Comparison of ENCODE assay signal across 8 mouse cellular contexts in genomic region chr11:120990126-120990781, GRCm38 (mm10). TPM values are rescaled to one million over a fixed set of nuclear protein-coding genes. Genes with fewer than 3 reads are reported as not detected.
DNase-seq lines count a peak whose midpoint lies in the region; ATAC-seq and TF ChIP-seq lines count a peak whose summit lies in the region.

No protein-coding gene starts in this region.

- peaks cover 20% of the 10 kb centered on the region for H3K4me1 ChIP-seq in lung, postnatal 0 days (ENCODE audit: insufficient read depth, low read depth, low read length)
- peaks cover 22% of the 10 kb centered on the region for H3K4me1 ChIP-seq in olfactory bulb, adult 2 months (ENCODE audit: control insufficient read depth, insufficient read depth, low read length)

- TF ChIP-seq CTCF in C2C12 (IDR thresholded peaks at IDR 0.05; ENCODE audit: control insufficient read depth, insufficient read depth, insufficient read length): no peak
- no peak for TF ChIP-seq CTCF in lung, postnatal 0 days (IDR thresholded peaks at IDR 0.05)
- TF ChIP-seq CTCF in olfactory bulb, adult 2 months (IDR thresholded peaks at IDR 0.05; ENCODE audit: insufficient read depth, low read depth, low read length): no peak

- H3K27ac ChIP-seq in lung, postnatal 0 days (ENCODE audit: low read length): peak overlapping the region; percentile 99
- peak overlapping the region; percentile 19; the same call in 1 of the 2 replicates for H3K27ac ChIP-seq in olfactory bulb, adult 2 months (ENCODE audit: insufficient read depth, low read depth, low read length)

- DNase-seq in R1 (ENCODE audit: low read depth, low spot score): peak; percentile 66
- peak; percentile 63 for DNase-seq in embryo, embryonic 10 days (ENCODE audit: low spot score)
- peak; percentile 66 to 68 for DNase-seq in heart, adult 18-20 months
- peak; percentile 43 to 51 for DNase-seq in kidney, adult 8-10 months
- peak; percentile 77 for DNase-seq in lung, postnatal 0 days (ENCODE audit: low spot score)
- DNase-seq in c-Kit-positive CD71-positive TER-119-positive erythroid progenitor cells, embryonic 14.5 days (ENCODE audit: low spot score): no peak

- peak; percentile 58 for ATAC-seq in lung, postnatal 0 days

- no peaks in the 10 kb centered on the region for H3K27me3 ChIP-seq in C2C12 (ENCODE audit: control insufficient read depth, insufficient read depth, insufficient read length)
- H3K27me3 ChIP-seq in lung, postnatal 0 days (replicated peaks; ENCODE audit: insufficient read depth, low read length): no peaks in the 10 kb centered on the region

- peaks cover 25% of the 10 kb centered on the region for H3K36me3 ChIP-seq in C2C12 (ENCODE audit: control insufficient read depth, insufficient read depth)
- H3K36me3 ChIP-seq in lung, postnatal 0 days (ENCODE audit: insufficient read depth, low read length): no peaks in the 10 kb centered on the region

- WGBS in lung, postnatal 0 days: 1% methylated on average over 16 of the region's 35 CpGs
- 4% methylated on average over 29 of the region's 35 CpGs for WGBS in olfactory bulb, adult 2 months

- H3ac ChIP-seq in C2C12 (ENCODE audit: control insufficient read depth, insufficient read length, low read depth): peak overlapping the region; percentile 100

- H3K9me3 ChIP-seq in lung, postnatal 0 days (ENCODE audit: low read length): no peaks in the 10 kb centered on the region

- peak overlapping the region; percentile 70 for H3K4me2 ChIP-seq in lung, postnatal 0 days (replicated peaks; ENCODE audit: low read depth, low read length)

- peak overlapping the region; percentile 100 for H3K9ac ChIP-seq in lung, postnatal 0 days (replicated peaks; ENCODE audit: low read depth)

- peak overlapping the region; percentile 78 for H3K4me3 ChIP-seq in C2C12 (ENCODE audit: insufficient read depth, poor library complexity, severe bottlenecking)
- H3K4me3 ChIP-seq in lung, postnatal 0 days (ENCODE audit: low read depth, low read length): peak overlapping the region; percentile 100
- H3K4me3 ChIP-seq in olfactory bulb, adult 2 months (ENCODE audit: insufficient read depth, low read depth, low read length): peak overlapping the region; percentile 100

- H3K79me2 ChIP-seq in C2C12 (ENCODE audit: control insufficient read depth, insufficient read depth): peaks cover 61% of the 10 kb centered on the region

- TF ChIP-seq POLR2A in olfactory bulb, adult 2 months (IDR thresholded peaks at IDR 0.05; ENCODE audit: insufficient read depth, low read depth, low read length): no peak

- TF ChIP-seq EP300 in lung, postnatal 0 days (IDR thresholded peaks at IDR 0.05): no peak

- H3K79me3 ChIP-seq in C2C12 (ENCODE audit: low read depth): peaks cover 52% of the 10 kb centered on the region

TF ChIP-seq in C2C12, 6 proteins besides CTCF, POLR2A, EP300 and RAD21:
- TF ChIP-seq MAX (IDR thresholded peaks at IDR 0.05) (no peak), FOSL1 (IDR thresholded peaks at IDR 0.05; ENCODE audit: insufficient read depth, low read length, poor library complexity, severe bottlenecking) (no peak), CEBPB (IDR thresholded peaks at IDR 0.05; ENCODE audit: low read depth) (no peak), USF1 (IDR thresholded peaks at IDR 0.05; ENCODE audit: low read depth) (no peak), MYOD1 (IDR thresholded peaks at IDR 0.05; ENCODE audit: control insufficient read depth, insufficient read length, low read depth) (no peak), MYOG (IDR thresholded peaks at IDR 0.05; ENCODE audit: control insufficient read depth, extremely low read depth, insufficient read length) (no peak)

RNA-seq across cellular contexts. Expression of gene Csnk1d, which starts 0.9 kb away (rescaled TPM):
- polyA plus RNA-seq in C2C12 (2012; fragmentation: generic; extraction: Trizol): 79.2 TPM
- 10 to 100 TPM; 49.2 to 55.1 TPM for total RNA-seq in heart, adult 18-20 months (2021)
- 83.7 and 84.4 TPM in 2 replicates for polyA plus RNA-seq in lung, postnatal 0 days (2015; fragmentation: Nextera tagmentation; extraction: Ambion mirVana)
- not detected in 2 replicates for polyA plus RNA-seq in olfactory bulb, adult 2 months (2012; ENCODE audit: insufficient read depth, insufficient read length, low replicate concordance, missing spikeins)

RNA-seq across cellular contexts. Expression of gene Slc16a3, which starts 42.0 kb away (rescaled TPM):
- 0.89 TPM for polyA plus RNA-seq in C2C12 (2012; fragmentation: generic; extraction: Trizol)
- under 1 TPM; 0.77 to 0.87 TPM for total RNA-seq in heart, adult 18-20 months (2021)
- polyA plus RNA-seq in lung, postnatal 0 days (2015; fragmentation: Nextera tagmentation; extraction: Ambion mirVana): 10.0 and 10.4 TPM in 2 replicates
- not detected in 2 replicates for polyA plus RNA-seq in olfactory bulb, adult 2 months (2012; ENCODE audit: insufficient read depth, insufficient read length, low replicate concordance, missing spikeins)

RNA-seq across cellular contexts. Expression of gene Cd7, which starts 49.0 kb away (rescaled TPM):
- not detected for polyA plus RNA-seq in C2C12 (2012; fragmentation: generic; extraction: Trizol)
- total RNA-seq in heart, adult 18-20 months (2021): 1 to 10 TPM in 1 of 2 experiments, under 1 TPM in 1; 0.35 to 1.1 TPM
- polyA plus RNA-seq in lung, postnatal 0 days (2015; fragmentation: Nextera tagmentation; extraction: Ambion mirVana): 2.4 TPM in 2 replicates
- polyA plus RNA-seq in olfactory bulb, adult 2 months (2012; ENCODE audit: insufficient read depth, insufficient read length, low replicate concordance, missing spikeins): not detected in 2 replicates

RNA-seq across cellular contexts. Expression of gene Ccdc57, which starts 57.6 kb away (rescaled TPM):
- polyA plus RNA-seq in C2C12 (2012; fragmentation: generic; extraction: Trizol): 1.1 TPM
- total RNA-seq in heart, adult 18-20 months (2021): under 1 TPM; 0.65 to 0.77 TPM
- 3.4 and 3.7 TPM in 2 replicates for polyA plus RNA-seq in lung, postnatal 0 days (2015; fragmentation: Nextera tagmentation; extraction: Ambion mirVana)
- polyA plus RNA-seq in olfactory bulb, adult 2 months (2012; ENCODE audit: insufficient read depth, insufficient read length, low replicate concordance, missing spikeins): not detected in 2 replicates
